Mouse (Mus musculus) urinary bladder, postnatal 25 days (tissue): Measurements from ENCODE around the gene Tmem28.

Source experiments
- DNase-seq: peaks from one replicate; pipeline ENCODE4 v3.0.0; 2022; ENCODE audit warnings: low spot score

Tmem28 gene

GRCm38 (mm10) chrX:99820790-99821395, at the start of gene Tmem28:
Tmem28 (plus strand) TSS chrX:99821021.
- DNase-seq = no peak

- DNase-seq = no peak
Observed at GRCm38 (mm10) chrX:99780308-99780707, 40.5 kb upstream of the Tmem28 start.

GRCm38 (mm10) chrX:99808375-99808774, 12.4 kb upstream of the Tmem28 start:
- no peak for DNase-seq

GRCm38 (mm10) chrX:99819395-99819935, 1.4 kb upstream of the Tmem28 start:
- DNase-seq = peak; percentile 44

DNA sequence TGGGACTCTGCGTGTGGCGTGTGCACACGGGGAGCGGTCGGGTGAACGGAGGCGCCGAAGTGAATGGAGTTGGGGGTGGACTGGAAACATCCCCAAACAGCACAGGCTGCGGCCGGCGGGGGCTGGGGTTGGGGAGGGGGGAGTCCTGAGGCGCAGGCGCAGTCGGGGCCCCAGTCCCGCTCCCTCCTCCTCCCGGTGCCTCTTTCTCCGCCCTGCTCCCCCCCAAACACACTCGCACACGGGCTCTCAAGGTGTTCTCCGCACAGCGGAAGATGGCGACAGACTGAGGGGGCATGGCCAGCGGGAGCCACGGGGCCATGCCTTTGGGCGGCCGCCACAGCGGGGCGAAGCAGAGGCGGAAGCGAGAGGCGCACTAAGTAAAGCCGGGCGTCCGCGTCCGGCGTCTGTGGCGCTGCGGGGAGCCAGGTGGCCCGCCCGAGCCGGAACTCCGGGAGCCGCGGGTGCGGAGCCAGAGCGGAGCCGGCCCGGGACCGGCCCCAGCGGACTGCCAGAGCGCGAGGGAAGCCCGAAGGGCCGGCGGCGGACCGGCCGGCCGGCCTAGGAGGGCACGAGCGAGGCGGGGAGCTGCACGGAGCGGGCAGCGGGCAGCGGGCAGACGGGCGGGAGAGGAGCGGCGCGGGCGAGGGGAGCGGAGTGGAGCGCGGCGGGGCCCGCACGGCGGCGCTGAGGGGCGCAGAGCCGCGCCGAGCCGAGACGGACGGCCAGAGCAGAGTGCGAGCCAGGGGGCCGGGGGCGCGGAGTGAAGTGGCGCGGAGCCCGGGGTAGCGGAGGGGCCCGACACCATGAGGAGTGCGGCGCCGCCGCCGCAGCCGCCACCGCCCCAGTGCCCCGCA, 658 bp upstream of the Tmem28 start:
- DNase-seq = no peak

DNA sequence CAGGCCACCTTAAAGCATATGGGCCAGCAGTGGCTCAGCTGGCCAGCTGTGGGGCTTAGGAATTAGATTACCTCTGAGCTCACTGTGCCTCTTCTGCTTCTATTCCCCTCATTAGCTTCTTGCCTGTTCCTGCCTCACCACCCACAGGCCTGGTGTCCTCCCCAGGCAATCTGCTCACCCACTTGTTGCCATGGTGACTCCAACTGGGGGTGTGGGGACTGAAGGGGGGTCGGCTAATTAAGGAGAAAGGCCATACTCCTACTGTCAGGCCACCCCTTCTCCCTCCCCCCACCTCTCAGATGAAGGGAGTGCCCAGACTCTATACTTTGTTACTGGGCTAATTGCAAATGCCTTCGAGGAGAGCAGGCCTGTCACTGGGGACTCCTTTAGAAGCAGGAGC, 21.3 kb downstream of the Tmem28 start:
- DNase-seq = no peak

GRCm38 (mm10) chrX:99853261-99853741, 32.5 kb downstream of the Tmem28 start:
- DNase-seq = peak; percentile 72

- no peak for DNase-seq
Observed at GRCm38 (mm10) chrX:99853834-99854233, 33.0 kb downstream of the Tmem28 start.

- no peak for DNase-seq
Observed at GRCm38 (mm10) chrX:99872228-99872627, 51.4 kb downstream of the Tmem28 start.

DNA sequence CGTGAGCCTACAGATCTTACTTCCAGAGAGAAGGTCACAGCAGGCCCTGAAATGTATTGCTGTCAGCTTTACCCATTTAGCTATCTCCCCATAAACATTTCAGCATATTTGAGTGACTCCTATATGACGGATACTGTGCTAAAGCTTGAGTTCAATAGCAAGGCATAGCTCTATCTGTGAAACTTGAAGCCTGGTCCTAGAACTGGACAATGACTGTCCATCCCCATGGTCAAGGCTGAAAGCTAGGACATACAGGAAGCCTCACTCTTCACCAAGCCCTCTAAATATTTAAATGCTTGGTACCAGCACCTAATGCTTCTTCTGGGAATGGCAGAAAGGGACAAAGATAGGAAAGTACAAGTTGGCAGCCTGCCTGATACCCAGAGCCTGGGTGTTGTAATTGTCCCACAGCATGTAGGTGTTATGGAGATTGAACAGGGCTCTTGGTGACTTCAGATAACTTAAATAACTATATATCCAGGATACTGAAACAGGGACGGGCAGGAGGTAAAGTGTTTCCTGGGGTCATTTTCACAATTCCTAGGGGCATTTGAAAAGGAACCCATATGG, 51.9 kb downstream of the Tmem28 start:
- no peak for DNase-seq

- DNase-seq = no peak
Observed at GRCm38 (mm10) chrX:99873259-99873919, 52.6 kb downstream of the Tmem28 start.

- DNase-seq = no peak
Observed at GRCm38 (mm10) chrX:99873920-99874296, 53.1 kb downstream of the Tmem28 start.

DNA sequence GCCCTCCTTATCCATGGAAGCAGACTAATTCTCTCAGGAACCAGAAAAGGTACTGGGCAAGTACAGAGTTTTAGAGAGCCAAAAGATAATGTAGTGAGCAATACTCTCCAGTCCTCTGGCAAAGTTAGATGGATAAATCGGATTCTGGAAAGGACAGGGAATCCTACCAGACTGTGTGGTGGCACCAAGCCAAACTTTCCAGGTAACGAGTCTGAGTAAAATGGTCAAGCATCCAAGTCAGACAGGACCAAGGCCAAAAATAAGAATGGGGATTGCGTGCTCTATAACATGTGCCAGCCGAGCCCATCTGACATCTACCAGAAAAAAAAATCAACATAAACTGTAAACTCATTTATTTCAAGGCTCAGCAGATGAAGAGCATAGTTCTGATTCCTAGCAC, 56.0 kb downstream of the Tmem28 start:
- DNase-seq = no peak

- DNase-seq = no peak
Observed at GRCm38 (mm10) chrX:99883396-99883795, 62.6 kb downstream of the Tmem28 start.
